Mouse (Mus musculus) E14TG2a.4 (cell line): ENCODE measurements around the gene Zfp185.

Experiments used
- CTCF ChIP-seq: conservative IDR thresholded peaks from 2 replicates; pipeline ENCODE4 v1.5.1; 2014; ENCODE audit warnings: low read length
- NANOG ChIP-seq: IDR thresholded peaks from 2 replicates; pipeline ENCODE4 v1.6.1; 2014; ENCODE audit warnings: borderline replicate concordance, low read length, mixed read lengths
- POU5F1 ChIP-seq: IDR thresholded peaks from 2 replicates; pipeline ENCODE4 v1.6.1; 2014; ENCODE audit warnings: low read length, borderline replicate concordance

GRCm38 (mm10) chrX:73038831-73039230 is 51.7 kb downstream of the Zfp185 start:
- TF ChIP-seq CTCF (no peak), NANOG (no peak), POU5F1 (no peak)
